Mouse (Mus musculus): ENCODE results near the gene Pgp. TPM values are rescaled to one million over a fixed set of nuclear protein-coding genes. Genes with fewer than 3 reads are reported as not detected.

Pgp gene
- polyA plus RNA-seq, 1 experiment: not detected

DNA sequence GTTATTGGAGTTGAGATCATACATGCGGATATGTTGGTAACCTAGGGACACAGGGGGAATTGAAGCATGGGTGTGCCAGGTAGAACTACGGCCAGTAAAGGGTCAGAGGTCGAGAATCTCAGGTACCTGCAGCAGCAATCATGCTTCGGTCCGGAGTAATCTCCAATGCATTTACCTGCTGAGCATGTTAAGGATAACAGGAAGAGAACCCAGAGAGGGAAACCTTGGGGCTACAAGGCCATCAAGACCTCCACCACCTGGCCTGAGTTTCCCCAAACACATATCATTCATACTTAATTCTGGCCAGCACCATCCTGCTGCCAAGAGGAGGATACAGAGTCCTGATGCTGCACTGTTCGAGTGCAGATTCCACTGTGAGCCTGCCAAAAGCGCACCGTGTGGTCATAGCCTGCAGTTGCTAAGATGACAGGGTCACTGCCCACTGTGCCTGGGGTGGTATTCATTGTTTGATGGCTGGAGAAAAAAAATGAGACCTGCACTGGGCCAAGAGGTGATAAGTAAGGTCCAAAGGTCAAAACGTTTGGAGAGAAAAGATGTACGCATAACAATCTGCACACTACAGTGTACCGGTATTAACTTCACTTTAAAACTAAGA, 7.9 kb downstream of the Pgp start:
- WGBS: 37% methylated on average over 11 of the region's 11 CpGs
- no peak for TF ChIP-seq CTCF (IDR thresholded peaks at IDR 0.05; ENCODE audit: insufficient read depth, low read depth, low read length)
- TF ChIP-seq POLR2A (IDR thresholded peaks at IDR 0.05; ENCODE audit: insufficient read depth, low read depth, low read length): no peak
- peak overlapping the region; percentile 5; the same call in 1 of the 2 replicates for H3K27ac ChIP-seq (ENCODE audit: insufficient read depth, low read depth, low read length)

DNA sequence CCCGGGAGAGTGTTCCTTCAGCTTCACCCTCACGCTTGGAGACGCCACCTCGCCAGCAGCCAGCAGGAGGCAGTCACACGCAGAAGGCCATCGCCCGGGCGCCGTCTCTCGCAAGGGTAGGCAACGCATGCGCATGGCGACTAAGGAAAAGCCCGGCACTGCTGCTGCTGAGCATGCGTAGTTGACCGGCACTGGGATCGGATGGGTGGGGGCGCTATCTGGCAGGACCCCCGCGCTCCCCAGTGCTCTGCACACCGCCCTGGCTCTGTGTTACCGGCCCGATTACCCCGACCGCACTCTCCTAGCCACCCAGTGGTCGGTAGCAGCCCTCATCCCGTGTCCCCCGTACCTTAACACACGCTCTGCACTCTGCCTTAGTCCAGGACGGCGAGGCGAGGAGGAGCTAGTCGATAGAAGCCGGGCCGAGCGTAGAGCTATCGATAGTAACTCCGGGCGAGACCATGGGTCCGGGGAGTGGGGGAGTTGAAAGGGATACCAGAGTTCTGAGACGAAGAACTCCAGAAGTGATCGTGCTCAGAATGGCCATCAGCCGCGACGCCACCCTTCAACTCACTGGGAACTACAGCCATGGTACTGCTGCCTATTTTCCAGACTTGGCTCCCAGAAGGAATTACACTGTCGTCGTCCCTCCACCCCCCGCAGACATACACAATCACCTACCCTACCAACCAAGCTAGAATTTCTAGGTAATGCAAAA, 8.6 kb downstream of the Pgp start, which contains the start of gene Mlst8:
Gene Mlst8 (minus strand): TSS at position 416 of the 718 bp plus-strand sequence.
- WGBS: under 1% methylated on average over 48 of the region's 48 CpGs
- Histone ChIP-seq H3K27ac (ENCODE audit: insufficient read depth, low read depth, low read length) (peak within 1 kb of the TSS; percentile 90), H3K4me3 (ENCODE audit: insufficient read depth, low read depth, low read length) (peak within 1 kb of the TSS; percentile 79), H3K4me1 (ENCODE audit: control insufficient read depth, insufficient read depth, low read length) (peaks cover 20% of the 10 kb centered on the region)
- TF ChIP-seq POLR2A (IDR thresholded peaks at IDR 0.05; ENCODE audit: insufficient read depth, low read depth, low read length) (0 out of 2 replicates have a peak, but pooled peaks have one; percentile 48), CTCF (IDR thresholded peaks at IDR 0.05; ENCODE audit: insufficient read depth, low read depth, low read length) (peak; percentile 96)

More for the DNA sequence above, 7.9 kb downstream of the Pgp start:
- peaks cover 24% of the 10 kb centered on the region for H3K4me1 ChIP-seq (ENCODE audit: control insufficient read depth, insufficient read depth, low read length)
- H3K4me3 ChIP-seq (ENCODE audit: insufficient read depth, low read depth, low read length): peak overlapping the region; percentile 79

DNA sequence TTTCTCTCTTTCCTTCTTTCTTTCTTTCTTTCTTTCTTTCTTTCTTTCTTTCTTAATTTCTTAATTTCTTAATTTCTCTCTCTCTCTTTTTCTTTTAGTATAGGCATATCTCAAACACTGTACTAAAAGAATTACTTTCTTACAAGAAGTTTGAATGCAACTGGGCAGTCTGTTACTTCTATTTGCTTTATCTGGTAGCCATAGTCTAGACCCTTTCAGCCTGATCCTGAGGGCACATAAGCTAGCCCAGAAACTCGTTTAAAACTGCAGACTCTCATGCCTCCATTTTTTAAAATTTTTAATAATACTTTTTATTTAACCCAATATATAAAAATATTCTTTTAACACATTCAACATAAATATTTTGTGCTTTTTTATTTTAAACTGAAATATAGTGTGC, 9.2 kb downstream of the Pgp start:
- WGBS: 13% methylated on average over 1 of the region's 1 CpGs
- Histone ChIP-seq H3K4me3 (ENCODE audit: insufficient read depth, low read depth, low read length) (no peak overlapping the region), H3K4me1 (ENCODE audit: control insufficient read depth, insufficient read depth, low read length) (peaks cover 14% of the 10 kb centered on the region), H3K27ac (ENCODE audit: insufficient read depth, low read depth, low read length) (no peak overlapping the region)
- TF ChIP-seq POLR2A (IDR thresholded peaks at IDR 0.05; ENCODE audit: insufficient read depth, low read depth, low read length) (no peak), CTCF (IDR thresholded peaks at IDR 0.05; ENCODE audit: insufficient read depth, low read depth, low read length) (no peak)

DNA sequence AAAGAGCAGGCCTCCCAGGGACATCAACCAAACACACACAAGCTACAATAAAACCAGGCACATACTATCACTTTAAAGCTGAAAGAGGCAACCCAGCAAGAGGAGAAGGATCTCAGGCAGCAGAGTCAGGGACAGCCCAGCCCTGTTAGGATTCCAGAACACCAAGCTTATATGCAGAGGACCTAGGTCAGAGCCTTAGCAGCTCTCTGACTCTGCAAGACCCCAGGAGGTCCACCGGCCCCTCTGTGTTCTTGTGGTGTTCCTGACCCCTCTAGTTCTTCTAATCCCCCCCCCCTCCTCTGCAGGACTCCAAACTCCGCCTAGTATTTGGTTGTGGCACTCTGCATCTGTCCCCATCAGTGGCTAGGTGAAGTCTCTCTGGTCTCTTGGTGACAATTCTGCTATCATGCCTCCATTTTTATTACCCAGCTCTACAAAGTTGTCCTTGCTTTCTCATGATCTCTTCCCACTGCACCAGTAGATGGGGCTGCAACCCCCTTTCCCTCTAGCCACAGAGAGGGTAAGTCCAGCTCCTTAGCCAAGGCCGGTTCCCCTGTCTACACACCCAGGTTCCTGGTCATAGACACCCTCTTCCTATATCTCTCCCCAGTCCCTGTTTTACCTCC, 10.1 kb downstream of the Pgp start:
- H3K27ac ChIP-seq (ENCODE audit: insufficient read depth, low read depth, low read length): no peak overlapping the region
- no peak overlapping the region for H3K4me3 ChIP-seq (ENCODE audit: insufficient read depth, low read depth, low read length)
- no peak for TF ChIP-seq POLR2A (IDR thresholded peaks at IDR 0.05; ENCODE audit: insufficient read depth, low read depth, low read length)
- no peak for TF ChIP-seq CTCF (IDR thresholded peaks at IDR 0.05; ENCODE audit: insufficient read depth, low read depth, low read length)
- WGBS: 45% methylated on average over 3 of the region's 3 CpGs
- H3K4me1 ChIP-seq (ENCODE audit: control insufficient read depth, insufficient read depth, low read length): peaks cover 11% of the 10 kb centered on the region

DNA sequence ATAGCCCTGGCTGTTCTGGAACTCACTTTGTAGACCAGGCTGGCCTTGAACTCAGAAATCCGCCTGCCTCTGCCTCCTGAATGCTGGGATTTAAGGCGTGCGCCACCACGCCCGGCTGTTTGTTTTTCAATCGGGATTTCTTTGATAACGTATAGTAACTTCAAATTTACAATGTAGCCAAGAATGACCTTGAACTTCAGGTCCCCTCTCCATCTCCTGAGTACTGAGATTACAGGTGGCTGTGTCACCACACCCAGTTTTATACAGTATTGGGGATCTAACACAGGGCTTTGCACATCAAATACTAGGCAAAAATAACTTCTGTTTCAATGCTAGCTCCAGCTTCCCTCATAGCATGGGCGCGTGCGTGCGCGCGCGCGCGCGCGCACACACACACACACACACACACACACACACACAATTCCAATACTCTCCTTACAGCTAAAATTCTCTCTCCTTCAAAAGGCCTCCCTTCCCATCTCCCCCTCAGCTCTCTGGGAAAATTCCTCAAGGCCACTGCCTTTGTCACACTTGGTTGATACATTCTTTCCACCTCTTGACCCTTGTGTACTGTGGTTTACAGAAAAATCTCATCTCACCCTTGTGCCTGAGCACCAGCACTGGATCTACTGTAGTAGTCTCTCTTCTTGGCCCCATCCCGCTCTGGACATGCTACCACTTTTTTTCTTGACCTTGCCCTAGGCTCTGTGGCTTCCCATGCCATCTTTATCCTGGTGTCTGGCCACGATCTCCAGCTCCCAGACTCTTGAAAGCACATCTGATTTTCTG, 11.0 kb downstream of the Pgp start:
- TF ChIP-seq POLR2A (IDR thresholded peaks at IDR 0.05; ENCODE audit: insufficient read depth, low read depth, low read length): no peak
- no peak for TF ChIP-seq CTCF (IDR thresholded peaks at IDR 0.05; ENCODE audit: insufficient read depth, low read depth, low read length)
- Histone ChIP-seq H3K4me3 (ENCODE audit: insufficient read depth, low read depth, low read length) (no peak overlapping the region), H3K4me1 (ENCODE audit: control insufficient read depth, insufficient read depth, low read length) (peaks cover 16% of the 10 kb centered on the region), H3K27ac (ENCODE audit: insufficient read depth, low read depth, low read length) (no peak overlapping the region)
- WGBS: 97% methylated on average over 20 of the region's 20 CpGs

DNA sequence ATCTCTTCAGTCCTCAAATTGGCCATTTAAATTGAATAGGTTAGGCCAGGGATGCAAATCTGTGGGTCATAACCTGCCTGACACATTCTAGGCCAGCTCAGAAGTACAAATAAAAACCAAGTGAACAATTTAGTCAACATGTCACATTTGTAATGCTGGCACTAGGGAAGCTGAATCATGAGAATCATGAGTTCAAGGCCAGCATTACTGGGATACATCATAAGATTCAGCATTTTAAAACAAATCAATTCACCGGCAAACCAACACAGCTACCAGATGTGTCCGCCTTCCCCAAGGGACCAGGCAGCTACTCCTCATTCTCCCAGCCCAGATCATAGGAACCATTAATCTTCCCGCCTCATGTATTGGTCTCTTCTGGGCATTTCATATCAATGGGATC, 13.3 kb downstream of the Pgp start:
- 96% methylated on average over 3 of the region's 3 CpGs for WGBS
- Histone ChIP-seq H3K4me1 (ENCODE audit: control insufficient read depth, insufficient read depth, low read length) (peaks cover 11% of the 10 kb centered on the region), H3K4me3 (ENCODE audit: insufficient read depth, low read depth, low read length) (no peak overlapping the region), H3K27ac (ENCODE audit: insufficient read depth, low read depth, low read length) (no peak overlapping the region)
- TF ChIP-seq CTCF (IDR thresholded peaks at IDR 0.05; ENCODE audit: insufficient read depth, low read depth, low read length): no peak
- TF ChIP-seq POLR2A (IDR thresholded peaks at IDR 0.05; ENCODE audit: insufficient read depth, low read depth, low read length): no peak

DNA sequence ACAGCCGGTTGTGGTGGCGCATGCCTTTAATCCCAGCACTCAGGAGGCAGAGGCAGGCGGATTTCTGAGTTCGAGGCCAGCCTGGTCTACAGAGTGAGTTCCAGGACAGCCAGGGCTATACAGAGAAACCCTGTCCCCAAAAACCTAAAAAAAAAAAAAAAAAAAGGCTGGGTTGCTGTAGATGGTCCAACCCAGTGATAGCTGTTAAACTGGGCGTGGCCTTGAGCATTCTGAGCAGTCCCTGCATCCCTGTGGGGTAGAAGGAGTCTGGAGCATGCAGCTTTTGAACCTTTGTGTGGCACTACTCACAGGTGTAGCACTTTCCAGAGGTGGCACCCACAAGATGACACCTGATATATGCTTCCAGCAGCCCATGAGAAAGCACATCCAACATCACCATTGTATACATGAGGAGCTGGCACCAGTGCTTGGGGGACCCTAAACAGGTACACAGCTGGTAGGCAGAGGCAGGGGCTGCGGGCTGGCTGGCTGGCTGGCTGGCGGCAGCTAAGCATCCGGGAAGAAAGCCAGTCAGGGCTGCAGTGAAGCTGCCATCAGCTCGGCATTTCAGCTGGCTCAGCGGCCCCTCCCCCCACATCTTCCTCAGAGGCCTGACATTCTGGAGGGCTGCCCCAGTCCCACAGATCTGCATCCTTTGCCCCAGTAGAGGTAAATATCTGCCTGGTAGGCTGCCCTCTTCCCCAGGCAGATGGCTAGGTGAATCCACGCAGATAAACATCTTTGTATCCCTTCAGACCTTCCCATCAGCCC, 15.1 kb downstream of the Pgp start:
- Histone ChIP-seq H3K4me3 (ENCODE audit: insufficient read depth, low read depth, low read length) (no peak overlapping the region), H3K4me1 (ENCODE audit: control insufficient read depth, insufficient read depth, low read length) (peaks cover 20% of the 10 kb centered on the region), H3K27ac (ENCODE audit: insufficient read depth, low read depth, low read length) (peak overlapping the region; percentile 46)
- TF ChIP-seq CTCF (IDR thresholded peaks at IDR 0.05; ENCODE audit: insufficient read depth, low read depth, low read length): no peak
- no peak for TF ChIP-seq POLR2A (IDR thresholded peaks at IDR 0.05; ENCODE audit: insufficient read depth, low read depth, low read length)
- 39% methylated on average over 11 of the region's 11 CpGs for WGBS

DNA sequence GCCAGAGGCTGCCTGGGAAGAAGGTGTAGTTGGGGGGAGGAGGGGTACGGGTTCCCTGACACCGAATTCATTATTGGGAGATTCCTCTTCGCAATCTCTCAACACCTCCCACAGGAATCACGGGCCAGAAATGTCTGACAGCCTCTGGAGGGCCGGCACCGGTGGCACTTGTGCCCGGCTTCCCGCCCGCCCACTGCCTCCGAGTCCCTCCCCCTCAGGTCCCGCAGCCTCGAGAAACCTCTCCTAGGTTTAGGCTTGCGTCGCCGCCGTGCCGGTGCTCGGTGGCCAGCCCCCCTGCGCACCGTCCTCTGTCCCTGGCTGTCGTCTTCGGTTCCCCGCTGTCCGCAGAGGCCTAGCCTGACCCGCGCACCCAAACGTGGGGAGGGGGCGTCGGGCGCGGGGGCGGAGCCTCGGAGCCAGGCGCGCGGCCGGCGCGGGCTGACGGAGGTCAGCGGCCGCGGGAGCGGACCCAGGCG, 18.0 kb downstream of the Pgp start, which contains the start of gene Caskin1:
Gene Caskin1 (plus strand): TSS at position 416 of the 476 bp plus-strand sequence.
- WGBS: under 1% methylated on average over 45 of the region's 45 CpGs
- peaks cover 26% of the 10 kb centered on the region for H3K4me1 ChIP-seq (ENCODE audit: control insufficient read depth, insufficient read depth, low read length)
- H3K27ac ChIP-seq (ENCODE audit: insufficient read depth, low read depth, low read length): peak within 1 kb of the TSS; percentile 94
- no peak for TF ChIP-seq POLR2A (IDR thresholded peaks at IDR 0.05; ENCODE audit: insufficient read depth, low read depth, low read length)
- no peak for TF ChIP-seq CTCF (IDR thresholded peaks at IDR 0.05; ENCODE audit: insufficient read depth, low read depth, low read length)
- peak within 1 kb of the TSS; percentile 87 for H3K4me3 ChIP-seq (ENCODE audit: insufficient read depth, low read depth, low read length)

Measured in olfactory bulb, adult 2 months (tissue).